Mouse (Mus musculus) 416B (cell line): Measurements from ENCODE around the gene Gpx2.
"Not testable (repeated sequence)": the region's sequence is repeated elsewhere in the genome, so short reads cannot be mapped to it uniquely, and the experiment has no call there.

Experiments
- DNase-seq: peaks from one replicate; pipeline ENCODE4 v3.0.0; 2011; ENCODE audit warnings: low read depth

The Gpx2 gene

GRCm38 (mm10) chr12:76805056-76805811 is 9.9 kb upstream of the Gpx2 start:
- no peak for DNase-seq

GRCm38 (mm10) chr12:76803700-76804252 is 8.4 kb upstream of the Gpx2 start:
- peak; percentile 62 for DNase-seq

GRCm38 (mm10) chr12:76803028-76803427 is 7.7 kb upstream of the Gpx2 start:
- no peak for DNase-seq

DNA sequence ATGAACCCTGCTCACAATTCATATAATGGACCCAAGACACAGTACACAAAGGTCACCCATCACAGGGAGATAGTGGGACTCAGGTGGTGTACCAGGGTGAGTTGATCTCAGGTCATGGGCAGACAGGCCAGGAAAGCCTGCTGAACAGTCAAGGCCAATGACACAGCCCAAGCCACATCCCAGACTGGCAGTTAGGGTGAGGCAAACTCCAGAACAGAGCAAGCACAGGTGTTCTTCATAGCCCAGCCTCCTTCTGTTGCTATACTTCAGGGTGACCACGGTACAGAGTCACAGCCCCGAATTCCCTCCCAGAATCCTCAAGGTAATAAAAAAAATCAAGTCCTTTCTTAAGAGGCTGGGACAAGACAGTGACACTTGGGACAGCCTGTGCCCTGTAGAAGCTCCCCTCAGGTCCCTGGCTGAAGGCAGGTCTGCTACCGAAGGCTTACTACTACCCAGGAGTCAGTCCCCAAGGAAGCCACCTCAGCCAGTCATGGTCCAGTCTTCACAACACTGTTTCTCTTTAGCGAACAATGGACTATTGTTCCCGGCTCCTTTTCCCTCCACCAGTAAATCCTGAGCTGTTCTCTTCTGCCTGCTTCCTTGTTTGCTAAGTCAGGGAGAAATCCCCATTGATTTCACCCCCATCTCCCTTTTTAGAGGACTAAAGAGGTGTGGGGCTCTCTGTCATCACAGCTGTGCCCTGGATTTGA is 2.8 kb upstream of the Gpx2 start:
- no peak for DNase-seq

- DNase-seq, result no peak
Measured at GRCm38 (mm10) chr12:76796938-76797539, 1.7 kb upstream of the Gpx2 start.

- DNase-seq, result not testable (repeated sequence)
Measured at GRCm38 (mm10) chr12:76792540-76792939, 2.8 kb downstream of the Gpx2 start.

DNA sequence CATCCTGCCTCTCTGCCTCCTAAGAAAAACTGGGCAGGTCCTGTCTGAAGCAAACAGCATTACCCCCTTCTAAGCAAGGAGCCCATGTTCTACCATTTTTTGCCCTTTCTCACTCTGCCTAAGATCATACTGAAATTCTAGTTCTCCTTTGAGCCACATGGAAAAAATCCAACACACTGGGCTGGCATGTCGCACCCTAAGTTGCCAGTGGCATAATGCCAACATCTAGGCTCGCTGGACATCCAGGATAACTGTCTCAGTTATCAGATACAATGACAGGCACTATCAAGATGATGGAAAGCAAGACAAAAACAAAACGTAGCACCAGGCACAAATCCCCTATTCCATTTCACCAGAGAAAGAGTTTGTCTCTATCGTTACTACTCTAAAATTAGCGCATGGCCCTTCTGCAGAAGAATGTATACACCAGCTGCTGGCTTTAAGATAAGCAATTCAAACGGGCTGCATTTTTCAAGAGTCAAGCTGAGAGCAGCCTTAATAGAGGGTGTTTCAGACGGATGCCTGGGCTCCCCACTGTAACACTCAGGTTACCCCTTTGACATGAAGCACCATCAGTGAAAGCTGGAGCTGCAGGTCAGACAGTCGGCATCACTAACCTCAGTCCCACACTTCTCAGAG is 4.8 kb downstream of the Gpx2 start:
- no peak for DNase-seq

- no peak for DNase-seq
Measured at GRCm38 (mm10) chr12:76784056-76784619, 11.2 kb downstream of the Gpx2 start.

DNA sequence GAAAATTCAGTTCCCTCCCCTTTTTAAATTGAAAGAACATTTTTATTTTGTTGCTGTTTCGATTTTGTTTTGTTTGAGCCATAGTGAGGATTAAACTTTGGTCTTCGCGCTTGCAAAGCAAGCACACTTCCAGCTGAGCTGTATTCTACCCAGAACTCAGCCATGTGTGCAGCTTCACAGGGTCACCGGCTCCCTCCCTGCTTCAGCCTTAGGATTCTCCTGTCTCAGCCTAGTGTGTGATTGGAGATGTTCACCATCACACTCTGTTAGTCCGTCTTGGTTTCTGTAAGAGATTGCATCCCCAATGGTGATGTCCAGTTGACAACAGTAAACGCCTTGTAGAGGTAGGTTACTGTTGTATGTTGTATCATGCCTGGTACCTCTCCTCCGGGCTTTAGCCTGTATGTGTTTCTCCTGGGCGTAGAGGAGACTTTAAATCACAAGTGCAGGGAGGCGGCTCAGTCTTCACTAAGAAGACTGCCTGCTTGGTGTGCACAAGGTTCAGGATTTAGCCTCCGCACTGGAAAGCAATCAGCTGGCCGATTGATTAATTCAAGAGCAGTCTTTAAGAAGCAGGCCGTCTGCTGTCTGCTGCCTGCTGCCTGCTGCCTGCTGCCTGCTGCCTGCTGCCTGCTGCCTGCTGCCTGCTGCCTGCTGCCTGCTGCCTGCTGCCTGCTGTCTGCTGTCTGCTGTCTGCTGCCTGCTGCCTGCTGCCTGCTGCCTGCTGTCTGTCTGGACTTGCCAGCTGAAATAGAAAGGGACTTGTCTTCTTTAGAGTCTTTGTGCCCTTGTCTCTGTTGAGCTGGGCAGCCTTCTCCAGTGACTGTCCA is 14.5 kb downstream of the Gpx2 start:
- no peak for DNase-seq

DNA sequence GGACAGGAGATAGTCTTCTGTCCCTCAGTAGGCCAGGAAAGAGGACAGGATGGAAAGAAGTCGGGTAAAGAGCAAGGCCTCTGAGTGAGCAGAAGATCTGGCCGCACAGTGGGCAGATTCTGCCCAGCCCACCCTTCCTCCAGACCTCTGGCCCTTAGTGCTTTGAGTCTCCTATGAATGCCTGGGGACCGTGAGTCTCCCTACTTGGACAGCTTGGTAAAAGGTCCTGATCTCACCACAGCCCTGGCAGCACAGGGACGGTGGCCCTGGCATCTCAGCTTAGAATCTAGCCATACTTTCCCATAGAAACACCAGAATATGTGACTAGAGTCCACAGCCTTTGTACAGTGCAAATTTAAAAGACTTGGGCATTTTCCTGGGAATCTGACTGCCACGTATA is 15.4 kb downstream of the Gpx2 start:
- DNase-seq, result no peak

DNA sequence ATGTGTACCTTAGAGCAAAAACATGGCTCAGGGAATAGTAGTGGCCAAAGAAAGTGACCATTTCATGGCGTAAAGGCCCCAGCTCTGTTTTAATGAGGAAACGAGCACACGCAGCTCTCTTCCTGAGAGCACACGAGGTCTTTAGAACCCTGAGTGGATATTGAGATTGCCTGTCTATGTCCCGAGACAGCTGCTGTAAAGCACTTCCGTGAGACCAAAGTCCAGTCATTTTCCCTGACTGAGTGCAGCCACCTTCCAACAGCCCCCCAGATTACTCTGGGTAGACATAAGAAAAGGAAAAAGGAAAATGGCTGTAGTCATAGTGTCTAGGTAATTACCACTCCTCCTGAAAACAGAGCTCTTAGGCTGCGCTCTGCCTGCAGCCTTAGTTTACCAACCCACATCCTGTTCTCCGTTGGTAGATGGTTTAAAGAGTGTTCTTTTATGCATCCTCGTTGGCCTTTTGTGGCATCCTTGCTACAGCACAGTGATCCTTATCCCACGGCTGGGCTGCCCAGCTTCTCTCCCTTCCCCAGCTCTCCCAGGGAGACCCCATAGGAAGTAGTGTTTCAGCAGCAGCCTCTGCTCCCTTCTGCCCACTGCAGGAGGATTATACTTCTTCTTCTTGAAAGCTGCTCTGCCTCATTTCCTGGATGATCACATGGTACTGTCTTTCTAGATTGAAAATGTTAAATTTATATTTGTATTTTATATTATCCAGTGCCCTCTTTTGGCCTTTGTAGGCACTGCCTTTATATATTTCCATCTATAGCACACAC is 16.9 kb downstream of the Gpx2 start:
- DNase-seq, result peak; percentile 40

DNA sequence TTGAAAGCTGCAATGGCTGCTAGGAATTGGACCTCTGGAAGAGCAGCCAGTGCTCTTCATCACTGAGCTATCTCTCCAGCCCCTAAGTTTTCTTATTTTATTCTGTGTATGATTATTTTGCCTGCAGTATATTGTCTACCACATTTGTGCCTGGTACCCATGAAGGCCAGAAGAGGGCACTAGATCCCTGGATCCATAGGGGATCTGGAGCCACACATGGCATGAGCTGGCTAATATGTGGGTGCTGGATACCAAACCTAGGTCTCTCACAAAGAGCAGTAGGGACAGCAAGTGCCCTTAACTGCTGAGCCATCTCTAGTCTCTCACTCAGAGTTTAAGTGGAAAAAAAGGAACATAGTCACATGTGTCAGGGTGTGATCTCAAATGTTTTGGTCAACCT is 17.5 kb downstream of the Gpx2 start:
- DNase-seq, result no peak

GRCm38 (mm10) chr12:76776898-76777297 is 18.5 kb downstream of the Gpx2 start:
- DNase-seq, result no peak

DNA sequence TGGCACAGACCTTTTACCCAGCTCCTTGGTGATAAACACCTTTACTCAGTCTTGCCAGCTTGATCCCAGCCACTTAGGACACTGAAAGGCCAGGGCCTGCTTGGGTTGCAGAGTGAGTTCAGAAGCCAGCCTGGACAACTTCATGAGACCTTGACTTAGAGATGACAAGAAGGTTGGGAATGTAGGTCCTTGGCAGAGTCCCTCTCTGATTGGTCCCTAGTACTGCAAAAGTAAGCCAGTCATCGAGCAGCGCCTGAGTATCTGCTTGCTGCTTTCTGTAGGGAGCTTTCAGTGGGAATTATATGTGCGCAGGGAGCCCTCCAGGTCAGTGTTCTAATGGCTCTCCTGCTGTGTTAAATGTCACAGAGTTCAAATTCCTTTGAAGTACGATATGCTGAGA is 20.2 kb downstream of the Gpx2 start:
- no peak for DNase-seq

GRCm38 (mm10) chr12:76774652-76775051 is 20.7 kb downstream of the Gpx2 start:
- peak; percentile 42 for DNase-seq

- DNase-seq, result no peak
Measured at GRCm38 (mm10) chr12:76771540-76771939, 23.8 kb downstream of the Gpx2 start.

GRCm38 (mm10) chr12:76770841-76771500 is 24.4 kb downstream of the Gpx2 start:
- no peak for DNase-seq

- no peak for DNase-seq
Measured at GRCm38 (mm10) chr12:76765901-76766630, 29.3 kb downstream of the Gpx2 start.

GRCm38 (mm10) chr12:76765354-76765851 is 30.0 kb downstream of the Gpx2 start, which contains the start of the genes Churc1 and Fntb:
Churc1 (plus strand) TSS chr12:76765538.
Fntb (plus strand) TSS chr12:76765589.
- DNase-seq, result peak; percentile 98
